Mouse (Mus musculus): ENCODE results near the gene Hbb-y. TPM values are rescaled to one million over a fixed set of nuclear protein-coding genes. Genes with fewer than 3 reads are reported as not detected.
"Not testable (repeated sequence)": the region's sequence is repeated elsewhere in the genome, so short reads cannot be mapped to it uniquely, and the experiment has no call there.

The Hbb-y gene
- total RNA-seq, 2 experiments from 2014 or later: not detected

DNA sequence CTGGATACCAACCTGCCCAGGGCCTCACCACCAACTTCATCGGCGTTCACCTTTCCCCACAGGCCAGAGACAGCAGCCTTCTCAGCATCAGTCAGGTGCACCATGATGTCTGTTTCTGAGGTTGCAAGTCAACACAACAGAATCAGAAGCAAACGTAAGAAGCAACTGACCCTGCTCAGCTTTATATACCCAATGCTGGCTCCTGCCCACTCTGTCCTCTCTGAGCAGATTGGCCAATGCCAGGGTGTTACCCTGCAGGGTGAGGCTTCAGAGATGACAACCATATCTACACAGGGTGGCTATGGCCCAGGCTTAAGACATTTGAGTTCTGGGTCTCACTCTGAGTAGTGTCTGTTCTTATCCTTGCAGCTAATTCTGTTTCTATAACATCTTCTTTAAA, 39.2 kb downstream of the Hbb-y start, which contains the start of gene Hbb-bt:
Hbb-bt (minus strand) TSS at position 231 of the 400 bp plus-strand sequence.
- intact Hi-C loops (cut with DNase I): no loop called here
- DNase-seq: no peak

DNA sequence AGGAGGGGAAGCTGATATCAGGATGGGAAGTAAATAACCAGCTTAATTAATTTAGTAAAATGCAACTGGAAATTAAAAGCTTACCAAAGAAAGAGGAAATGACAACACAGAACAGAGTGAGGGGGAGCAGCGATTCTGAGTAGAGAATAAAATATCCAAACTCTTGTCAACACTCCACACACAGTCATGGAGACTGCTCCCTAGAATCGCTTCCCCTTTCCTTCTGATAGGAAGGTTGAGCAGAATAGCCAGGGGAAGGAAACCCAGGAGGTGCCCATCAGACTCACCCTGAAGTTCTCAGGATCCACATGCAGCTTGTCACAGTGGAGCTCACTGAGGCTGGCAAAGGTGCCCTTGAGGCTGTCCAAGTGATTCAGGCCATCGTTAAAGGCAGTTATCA, 39.9 kb downstream of the Hbb-y start:
- intact Hi-C loops (cut with DNase I); DNase-seq: not testable (repeated sequence)

DNA sequence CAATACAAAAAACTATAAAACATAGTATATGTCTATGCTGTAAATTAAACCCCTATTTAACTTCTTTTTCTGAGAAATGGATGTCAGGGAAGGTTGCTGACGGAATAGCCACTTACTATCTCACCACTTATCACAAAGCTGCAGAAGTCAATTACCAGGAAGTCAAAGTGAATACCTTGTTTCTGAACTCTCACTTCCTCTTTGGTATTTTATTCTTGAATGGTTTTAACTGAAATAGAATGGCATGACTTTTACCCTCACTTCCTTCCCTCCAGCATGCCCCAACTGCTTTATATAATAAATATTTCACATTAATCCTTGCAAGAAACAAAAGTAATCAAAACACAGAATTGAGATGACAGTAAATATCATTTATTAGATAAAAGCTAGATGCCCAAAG, 40.8 kb downstream of the Hbb-y start:
- no peak for DNase-seq

DNA sequence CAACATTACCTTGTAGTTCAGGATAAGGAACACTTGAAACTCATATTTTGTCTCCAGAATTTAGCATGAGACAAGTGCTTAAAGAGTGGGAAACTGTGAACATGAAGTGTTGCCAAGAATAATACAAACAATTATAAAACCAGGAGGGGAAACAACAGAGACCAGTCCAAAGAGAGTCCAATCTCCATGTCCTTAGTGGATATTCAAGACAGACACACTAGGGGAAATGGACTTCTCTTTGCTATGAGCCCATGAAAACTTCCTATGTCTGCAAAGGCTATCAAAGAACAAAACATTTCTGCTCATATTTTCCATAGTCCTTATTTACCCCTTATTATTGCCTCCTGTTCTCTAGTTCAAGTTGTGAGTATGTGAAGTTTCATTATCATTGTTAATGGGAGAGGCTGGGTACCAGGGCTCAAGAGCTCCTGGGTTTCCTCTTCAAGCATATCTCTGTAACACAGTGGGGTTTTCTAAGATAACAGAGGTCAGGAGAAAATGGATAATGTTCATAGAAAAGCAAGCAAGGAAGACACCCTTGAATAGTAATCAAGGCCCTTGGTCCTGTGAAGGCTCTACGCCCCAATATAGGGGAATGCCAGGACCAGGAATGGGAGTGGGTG, 41.7 kb downstream of the Hbb-y start:
- DNase-seq: no peak
- intact Hi-C loops (cut with DNase I): no loop called here

More for the DNA sequence above, 40.8 kb downstream of the Hbb-y start:
- intact Hi-C loops (cut with DNase I): no loop called here

DNA sequence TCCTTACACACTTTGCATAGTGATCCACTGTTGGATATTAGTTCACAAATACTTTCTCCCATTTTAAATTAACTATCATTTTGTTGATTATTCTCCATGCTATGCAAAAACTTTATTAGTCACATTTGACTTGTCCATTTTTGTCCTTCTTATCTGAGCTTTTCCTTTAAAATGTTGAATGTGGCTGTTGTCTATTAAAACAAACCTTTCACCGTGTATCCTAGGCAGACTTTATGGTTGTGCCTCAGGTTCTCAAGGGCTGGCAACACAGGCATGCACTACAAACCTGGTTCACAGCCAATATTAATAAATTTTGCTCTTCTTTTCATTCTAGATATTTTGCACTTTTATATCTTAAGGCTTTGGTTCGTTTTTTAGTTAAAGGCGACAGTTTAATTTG, 42.3 kb downstream of the Hbb-y start:
- no peak for DNase-seq
- intact Hi-C loops (cut with DNase I): no loop called here

DNA sequence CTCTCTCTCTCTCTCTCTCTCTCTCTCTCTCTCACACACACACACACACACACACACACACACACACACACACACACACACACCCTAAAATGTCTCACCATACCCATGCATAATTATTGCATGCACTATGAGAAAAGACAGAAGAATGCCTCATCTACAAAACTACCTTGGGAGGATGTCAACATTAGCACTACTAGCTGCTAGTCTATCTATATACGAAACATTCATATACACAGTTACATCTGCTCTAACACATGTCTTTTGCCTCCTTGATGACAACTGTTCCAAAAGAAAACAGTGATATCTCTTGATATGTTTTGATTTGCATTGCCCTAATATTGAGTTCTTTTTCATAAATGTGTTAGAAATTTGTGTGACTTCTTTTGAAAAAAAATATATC, 42.7 kb downstream of the Hbb-y start:
- no peak for DNase-seq
- intact Hi-C loops (cut with DNase I): no loop called here

DNA sequence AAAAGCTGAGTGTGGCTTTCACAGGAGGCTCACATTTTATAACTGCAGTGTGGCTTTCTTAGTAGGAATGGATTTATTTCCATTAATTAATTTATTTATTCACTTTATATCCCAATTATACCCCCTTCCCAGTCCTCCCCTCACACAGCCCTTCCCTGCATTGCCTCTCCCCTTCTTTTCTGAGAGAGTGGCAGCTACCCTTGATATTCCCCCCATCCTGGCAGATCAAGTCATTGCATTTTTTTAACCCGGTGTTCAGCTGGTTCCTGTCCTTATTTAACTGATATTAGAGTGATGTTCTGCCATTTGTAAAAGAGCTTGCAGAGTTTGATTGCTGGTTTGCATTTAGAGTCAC, 43.2 kb downstream of the Hbb-y start:
- intact Hi-C loops (cut with DNase I): loop anchor here (5.0 kb wide), 1 partner anchor 1297 kb away; no protein-coding TSS in a partner anchor
- no peak for DNase-seq

DNA sequence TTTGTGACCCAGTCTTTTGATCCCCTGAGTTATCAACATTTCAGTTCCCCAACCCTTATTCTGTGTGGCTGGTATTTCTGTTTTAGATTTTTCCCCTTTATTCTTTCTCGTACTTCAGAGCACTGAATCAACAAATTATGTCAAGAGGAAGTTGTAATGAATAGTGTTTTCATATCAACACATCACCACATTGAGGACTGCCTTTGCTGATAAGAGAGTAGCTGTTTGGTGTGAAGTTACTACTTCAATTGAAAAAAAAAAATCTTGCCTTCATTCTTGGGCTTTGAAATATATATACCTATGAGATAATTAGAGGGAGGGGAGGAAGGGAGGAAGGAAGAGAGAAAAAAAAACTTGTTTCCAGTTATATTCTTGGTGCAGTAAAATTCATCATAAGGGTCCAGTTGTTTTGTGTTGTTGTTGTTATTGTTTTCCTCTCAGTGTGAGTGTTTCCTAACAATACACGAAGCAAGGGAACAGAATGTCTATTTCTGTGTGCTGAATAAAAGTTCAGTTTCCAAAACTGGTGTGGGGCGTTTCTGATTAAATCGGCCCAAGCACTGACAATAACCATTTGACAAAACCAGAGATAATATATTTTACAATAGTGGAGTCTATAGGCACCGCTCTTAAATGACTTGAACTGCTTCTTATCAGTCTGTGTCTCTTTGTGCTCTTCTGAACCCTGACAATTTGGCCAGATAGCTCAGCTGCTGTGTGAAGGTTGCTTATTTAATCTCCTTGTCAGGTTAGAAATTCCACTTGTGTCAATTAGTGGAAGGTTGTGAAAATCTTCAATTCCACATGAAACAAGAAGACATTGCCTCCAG, 43.8 kb downstream of the Hbb-y start:
- no peak for DNase-seq
- intact Hi-C loops (cut with DNase I): loop anchor here (5.0 kb wide), 1 partner anchor 1297 kb away; no protein-coding TSS in a partner anchor

DNA sequence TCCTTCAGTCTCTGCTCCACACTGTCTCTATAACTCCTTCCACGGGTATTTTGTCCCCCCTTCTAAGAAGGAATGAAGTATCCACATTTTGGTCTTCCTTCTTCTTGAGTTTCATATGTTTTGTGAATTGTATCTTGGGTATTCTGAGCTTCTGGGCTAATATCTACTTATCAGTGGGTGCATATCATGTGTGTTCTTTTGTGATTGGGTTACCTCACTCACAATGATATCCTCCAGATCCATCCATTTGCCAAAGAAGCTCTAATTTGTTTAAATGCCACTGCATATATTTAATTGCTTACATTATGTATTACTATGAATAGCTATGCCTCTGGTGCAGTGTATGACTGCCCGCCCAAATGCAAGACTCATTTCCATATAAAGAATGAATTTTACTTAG, 44.9 kb downstream of the Hbb-y start:
- intact Hi-C loops (cut with DNase I): loop anchor here (5.0 kb wide), 1 partner anchor 1296 kb away; no protein-coding TSS in a partner anchor
- DNase-seq: not testable (repeated sequence)

DNA sequence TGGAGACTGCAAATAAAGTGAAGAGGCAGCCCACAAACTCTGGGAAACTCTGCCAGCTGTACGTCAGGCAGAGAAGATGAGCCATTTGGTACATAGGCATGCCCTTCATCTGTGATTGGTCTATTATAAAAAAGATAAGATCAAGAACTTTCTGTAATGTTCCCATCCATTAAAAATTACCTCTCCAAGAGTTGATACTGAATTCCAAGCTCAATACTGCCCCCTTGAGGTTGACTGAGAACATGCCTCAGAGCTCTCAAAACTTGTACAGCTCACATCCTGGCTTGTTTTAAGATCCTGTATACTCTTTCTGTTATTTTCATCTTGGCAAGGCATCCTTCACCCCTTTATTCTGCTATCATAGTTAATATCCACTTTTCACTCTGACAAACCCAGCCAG, 46.2 kb downstream of the Hbb-y start:
- intact Hi-C loops (cut with DNase I): loop anchor here (5.0 kb wide), 1 partner anchor 1295 kb away; no protein-coding TSS in a partner anchor
- peak in 1 of 2 experiments; percentile 3 for DNase-seq

Other genes starting within 250 kb of the Hbb-y start
- not detected for gene Olfr620, start 240.7 kb downstream of the Hbb-y start, total RNA-seq (2021)
- not detected for gene Olfr622, start 210.5 kb downstream of the Hbb-y start, total RNA-seq (2021)
- not detected for gene Olfr623, start 189.5 kb downstream of the Hbb-y start, total RNA-seq (2021)
- gene Olfr624, start 182.0 kb downstream of the Hbb-y start, total RNA-seq (2021): not detected
- not detected for gene Olfr625-ps1, start 170.5 kb downstream of the Hbb-y start, total RNA-seq (2021)
- not detected for gene Olfr243, start 138.5 kb downstream of the Hbb-y start, total RNA-seq (2021)
- not detected for gene Olfr628, start 122.8 kb downstream of the Hbb-y start, total RNA-seq (2021)
- gene Olfr629, start 108.3 kb downstream of the Hbb-y start, total RNA-seq (2021): not detected
- not detected for gene Olfr630, start 95.9 kb downstream of the Hbb-y start, total RNA-seq (2021)
- not detected for gene Olfr69, start 81.6 kb downstream of the Hbb-y start, total RNA-seq (2021)
- gene Olfr68, start 73.5 kb downstream of the Hbb-y start, total RNA-seq (2021): not detected
- gene Olfr67, start 61.4 kb downstream of the Hbb-y start, total RNA-seq (2021): not detected
- 1,000 to 10,000 TPM; 1,102 to 1,464 TPM for gene Hbb-bt, start 39.2 kb downstream of the Hbb-y start, total RNA-seq (2021)
- over 10,000 TPM in 1 of 2 experiments, 1,000 to 10,000 TPM in 1; 9,168 to 11,645 TPM for gene Hbb-bs, start 25.1 kb downstream of the Hbb-y start, total RNA-seq (2021)
- gene Hbb-bh2, start 12.7 kb downstream of the Hbb-y start, total RNA-seq (2021): not detected
- gene Hbb-bh1, start 10.1 kb downstream of the Hbb-y start, total RNA-seq (2021): not detected
- not detected for gene Olfr66, start 33.0 kb upstream of the Hbb-y start, total RNA-seq (2021)
- gene Olfr64, start 41.3 kb upstream of the Hbb-y start, total RNA-seq (2021): not detected
- not detected for gene Olfr65, start 50.3 kb upstream of the Hbb-y start, total RNA-seq (2021)
- gene Olfr631, start 75.6 kb upstream of the Hbb-y start, total RNA-seq (2021): not detected
- gene Olfr632, start 81.1 kb upstream of the Hbb-y start, total RNA-seq (2021): not detected
- not detected for gene Olfr633, start 91.2 kb upstream of the Hbb-y start, total RNA-seq (2021)
- not detected for gene Olfr635, start 117.9 kb upstream of the Hbb-y start, total RNA-seq (2021)
- not detected for gene Olfr638, start 145.5 kb upstream of the Hbb-y start, total RNA-seq (2021)
- not detected for gene Olfr639, start 164.1 kb upstream of the Hbb-y start, total RNA-seq (2021)
- gene Olfr640, start 172.4 kb upstream of the Hbb-y start, total RNA-seq (2021): not detected
- gene Olfr641, start 182.2 kb upstream of the Hbb-y start, total RNA-seq (2021): not detected
- gene Olfr642, start 199.4 kb upstream of the Hbb-y start, total RNA-seq (2021): not detected
- not detected for gene 4930516K23Rik, start 208.2 kb upstream of the Hbb-y start, total RNA-seq (2021)
- not detected for gene Olfr644, start 218.7 kb upstream of the Hbb-y start, total RNA-seq (2021)
- gene Olfr645, start 232.2 kb upstream of the Hbb-y start, total RNA-seq (2021): not detected

Data from heart, postnatal 36 days (tissue).